Mouse (Mus musculus) MN1 (cell line): Measurements from ENCODE around the gene Zfp146.
"Not testable (repeated sequence)": the region's sequence is repeated elsewhere in the genome, so short reads cannot be mapped to it uniquely, and the experiment has no call there.

Experiments
- DNase-seq: peaks from one replicate; pipeline ENCODE4 v3.0.0-alpha.2; 2016; ENCODE audit warnings: low spot score

The Zfp146 gene

DNA sequence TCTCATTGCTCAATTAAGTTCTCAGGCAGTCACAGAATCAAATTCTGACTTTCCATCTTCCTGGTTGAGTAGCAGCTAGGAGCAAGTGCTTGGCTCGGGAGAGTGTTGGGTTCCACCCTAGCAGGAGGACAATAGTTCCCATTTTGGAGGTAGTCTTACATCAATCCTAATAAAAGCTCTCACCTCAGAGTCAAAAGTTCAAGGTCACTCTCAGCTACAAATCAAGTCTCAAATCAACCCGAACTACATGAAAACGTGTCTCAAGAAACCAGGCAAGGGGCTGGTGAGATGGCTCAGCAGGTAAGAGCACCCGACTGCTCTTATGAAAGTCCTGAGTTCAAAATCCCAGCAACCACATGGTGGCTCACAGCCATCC lies 19.6 kb upstream of the Zfp146 start:
- no peak for DNase-seq

DNA sequence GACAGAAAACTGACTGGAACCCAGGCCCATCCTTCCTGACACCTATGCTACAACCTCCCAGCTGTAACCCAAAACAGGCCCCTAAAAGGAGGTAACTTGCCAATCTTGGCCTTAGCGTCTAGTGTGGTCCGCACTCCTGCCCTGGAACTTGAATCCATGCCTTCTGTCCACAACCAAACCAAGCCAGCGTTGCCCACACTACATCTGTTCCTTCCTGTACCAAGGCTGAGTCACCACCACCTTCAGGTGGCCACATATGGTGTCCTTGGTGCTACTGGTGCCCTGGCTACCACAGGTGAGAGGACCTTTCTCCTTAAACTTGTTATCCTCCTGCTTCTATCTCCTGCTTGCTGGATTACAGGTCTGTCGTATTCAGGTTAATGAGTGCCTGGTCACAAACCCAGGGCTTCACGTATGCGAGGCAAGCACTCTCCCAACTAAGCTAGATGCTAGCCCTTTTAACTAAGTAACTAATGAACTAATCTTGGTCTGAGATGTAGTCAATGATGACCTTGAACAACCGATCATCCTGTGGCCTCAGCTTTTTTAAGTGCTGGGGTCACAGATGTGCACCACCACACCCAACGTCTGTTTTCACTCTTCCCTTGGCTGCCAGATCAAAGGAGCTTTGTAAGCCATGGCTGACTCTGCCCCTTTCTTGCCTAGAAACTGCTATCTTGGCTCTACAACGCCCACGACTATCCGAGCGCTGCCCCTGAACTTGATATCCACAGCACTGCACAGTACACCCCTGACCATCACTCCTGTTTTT lies 19.0 kb upstream of the Zfp146 start:
- DNase-seq, result no peak

DNA sequence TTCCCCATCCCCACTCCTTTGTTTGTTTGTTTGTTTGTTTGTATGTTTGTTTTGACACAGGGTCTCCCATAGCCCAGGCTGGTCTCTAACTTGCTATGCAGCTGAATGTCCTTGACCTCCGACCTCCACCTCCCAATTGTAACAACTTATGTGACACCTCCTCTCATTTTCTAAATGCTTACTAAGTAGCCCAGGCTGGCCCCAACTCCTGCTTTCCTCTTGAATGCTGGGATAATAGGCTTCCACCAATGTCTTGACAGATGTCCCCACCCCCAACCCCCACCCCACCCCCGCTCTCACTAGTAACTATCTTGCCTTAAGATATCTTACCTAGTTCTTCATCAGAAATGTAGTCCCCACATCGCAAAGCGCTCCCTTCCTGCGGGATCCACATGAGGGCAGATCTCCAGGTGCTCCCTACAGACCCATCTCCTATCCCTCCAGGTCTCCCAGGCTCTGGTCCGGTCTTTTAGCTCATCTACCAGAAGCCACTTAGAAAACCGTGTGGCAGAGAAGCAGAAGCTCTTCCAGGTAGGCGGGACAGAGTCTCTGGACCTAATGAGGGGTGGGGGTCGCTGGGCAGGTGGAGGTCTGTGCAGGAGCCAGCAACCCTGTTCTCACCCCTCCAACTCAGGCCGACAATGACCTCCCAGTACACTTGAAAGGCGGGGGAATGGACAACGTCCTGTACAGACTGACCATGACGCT lies 15.2 kb upstream of the Zfp146 start:
- no peak for DNase-seq

DNA sequence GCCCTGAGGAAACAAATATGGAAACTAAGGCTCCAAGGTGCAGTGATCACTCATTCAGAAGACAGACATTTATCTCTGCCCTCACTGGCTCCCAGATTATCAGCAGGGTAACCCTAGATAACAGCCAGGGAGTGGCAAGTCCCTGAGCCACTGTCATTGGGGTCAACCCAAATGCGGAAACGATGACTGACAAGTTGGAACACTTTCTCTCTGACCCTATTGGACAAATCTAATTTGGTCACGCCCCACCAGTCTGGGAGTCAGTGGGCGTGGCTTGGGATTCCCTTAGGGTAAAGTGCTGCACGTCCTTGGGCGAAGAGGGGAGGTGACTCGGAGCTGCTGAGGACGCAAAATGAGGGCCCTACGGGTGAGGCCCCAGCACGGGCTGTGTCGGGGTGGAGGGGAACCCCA lies 14.3 kb upstream of the Zfp146 start, which contains the start of gene Cox7a1:
Cox7a1 (plus strand) TSS at position 266 of the 411 bp plus-strand sequence.
- DNase-seq, result peak; percentile 81

DNA sequence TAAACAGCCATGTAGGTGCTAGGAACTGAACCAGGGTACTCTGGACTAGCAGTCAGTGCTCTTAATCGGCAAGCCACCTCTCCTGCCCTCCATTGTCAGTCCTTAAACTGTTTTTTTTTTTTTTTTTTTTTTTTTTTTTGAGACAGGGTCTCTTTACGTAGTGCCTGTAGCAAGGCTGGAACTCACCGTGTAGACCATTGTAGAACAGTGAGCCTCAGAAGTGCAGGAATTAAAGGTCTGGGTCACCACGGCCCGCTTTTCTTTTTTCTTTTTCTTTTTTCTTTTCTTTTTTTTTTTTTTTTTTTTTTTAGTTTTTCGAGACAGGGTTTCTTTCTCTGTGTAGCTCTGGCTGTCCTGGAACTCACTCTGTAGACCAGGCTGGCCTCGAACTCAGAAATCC lies 13.6 kb upstream of the Zfp146 start:
- not testable (repeated sequence) for DNase-seq

DNA sequence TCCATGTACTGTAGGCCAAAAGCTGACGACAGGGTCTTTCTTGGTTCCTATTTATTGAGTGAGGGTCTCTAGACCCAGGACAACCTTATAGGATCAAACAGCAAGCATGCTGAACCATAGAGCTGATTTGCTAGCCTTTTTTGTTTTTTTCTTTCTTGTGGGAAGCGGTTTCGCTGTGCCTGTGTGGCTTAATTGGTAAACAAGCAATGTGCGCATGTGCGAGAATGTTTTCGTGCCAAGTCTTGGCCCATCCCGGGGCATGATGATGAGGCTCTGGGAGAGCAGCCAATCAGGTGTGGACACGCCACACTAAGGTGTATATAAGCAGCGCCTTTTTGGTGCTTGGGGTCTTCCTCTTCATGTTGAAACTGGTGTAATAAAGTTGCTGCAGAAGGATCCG lies 12.4 kb upstream of the Zfp146 start:
- DNase-seq, result not testable (repeated sequence)

DNA sequence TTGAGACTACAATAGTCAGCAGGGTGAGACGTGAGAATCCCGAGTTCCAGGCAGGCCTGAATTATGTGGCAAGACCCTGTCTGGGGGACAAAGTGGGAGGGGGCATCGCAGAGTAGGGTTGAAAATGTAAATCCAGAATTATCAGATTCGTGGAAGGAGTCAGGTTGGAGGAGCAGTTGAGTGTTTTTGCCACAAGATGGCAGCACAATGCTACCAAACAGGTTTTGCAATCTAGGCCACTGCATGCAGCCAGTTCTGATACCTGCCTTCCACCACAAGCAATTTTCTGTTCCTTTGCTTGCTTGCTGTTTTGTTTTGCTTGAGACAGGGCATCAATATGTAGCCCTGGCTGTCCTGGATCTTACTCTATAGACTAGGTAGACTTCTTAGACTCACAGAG lies 11.8 kb upstream of the Zfp146 start:
- peak; percentile 75 for DNase-seq

DNA sequence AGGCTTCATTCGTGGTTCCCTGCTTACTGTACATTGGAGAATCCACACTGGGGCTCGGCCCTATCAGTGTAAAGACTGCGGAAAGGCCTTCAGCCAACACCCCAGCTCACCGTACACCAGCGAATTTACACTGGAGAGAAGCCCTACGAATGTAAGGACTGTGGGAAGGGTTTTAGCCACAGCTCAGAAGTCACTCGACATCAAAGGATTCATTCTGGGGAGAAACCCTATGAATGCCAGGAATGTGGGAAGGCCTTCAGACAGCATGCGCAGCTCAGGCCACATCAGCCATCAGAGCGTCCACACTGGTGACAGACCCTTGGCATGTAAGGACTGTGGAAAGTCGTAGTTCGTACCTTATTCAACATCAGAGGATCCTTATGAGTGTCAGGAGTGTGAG lies 8.7 kb upstream of the Zfp146 start:
- no peak for DNase-seq

DNA sequence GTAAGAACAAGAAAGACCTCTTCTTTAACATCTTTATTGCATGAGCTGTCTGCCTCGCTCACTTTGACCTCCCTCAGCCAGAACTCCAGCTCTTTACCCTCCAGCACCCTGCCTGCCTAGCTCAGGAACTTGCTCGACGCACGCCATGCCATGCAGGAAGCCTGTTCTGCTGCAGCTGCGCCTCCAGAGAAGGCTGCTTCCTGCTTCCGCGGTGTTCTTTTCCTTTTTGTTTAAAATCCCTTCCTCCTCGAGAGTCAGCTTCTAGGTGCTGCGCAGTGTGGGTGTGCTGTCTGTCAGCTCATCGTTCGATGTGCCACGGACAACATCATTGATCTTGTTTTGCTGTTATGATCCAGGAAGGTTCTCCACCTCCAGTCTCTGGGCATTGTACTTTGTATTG lies 6.9 kb upstream of the Zfp146 start:
- DNase-seq, result no peak

DNA sequence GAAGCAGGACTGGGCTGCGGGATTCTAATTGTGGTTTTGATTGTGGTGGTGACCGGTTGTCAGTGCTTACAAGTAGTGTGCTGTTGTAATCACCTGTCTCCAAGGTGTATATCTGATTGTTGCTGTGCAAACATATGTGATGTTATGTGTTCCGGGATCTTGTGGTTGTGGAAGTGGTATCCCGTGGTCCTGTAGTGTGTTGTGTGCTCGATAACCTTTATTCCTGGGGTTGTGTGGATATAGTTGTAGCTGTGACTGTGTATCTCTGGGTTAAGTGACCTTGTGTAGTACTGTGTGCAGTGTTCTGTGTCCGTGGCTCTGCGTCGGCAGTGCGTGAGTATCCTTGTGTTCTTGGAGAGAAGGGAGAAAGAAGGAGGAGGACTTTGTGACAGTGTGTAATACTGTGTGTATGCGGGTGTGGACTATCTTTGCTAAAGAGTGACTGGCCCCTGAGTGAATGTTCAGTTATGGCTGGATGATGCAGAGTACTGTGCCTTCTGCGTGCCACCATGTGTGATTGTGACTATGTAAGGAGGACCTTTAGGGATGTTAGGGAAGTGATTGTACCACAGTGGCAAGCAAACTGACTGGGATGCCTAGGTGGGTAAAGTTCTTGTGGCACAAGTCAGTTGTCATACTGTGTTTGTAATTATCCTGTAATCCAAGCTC lies 867 bp upstream of the Zfp146 start:
- DNase-seq, result no peak

DNA sequence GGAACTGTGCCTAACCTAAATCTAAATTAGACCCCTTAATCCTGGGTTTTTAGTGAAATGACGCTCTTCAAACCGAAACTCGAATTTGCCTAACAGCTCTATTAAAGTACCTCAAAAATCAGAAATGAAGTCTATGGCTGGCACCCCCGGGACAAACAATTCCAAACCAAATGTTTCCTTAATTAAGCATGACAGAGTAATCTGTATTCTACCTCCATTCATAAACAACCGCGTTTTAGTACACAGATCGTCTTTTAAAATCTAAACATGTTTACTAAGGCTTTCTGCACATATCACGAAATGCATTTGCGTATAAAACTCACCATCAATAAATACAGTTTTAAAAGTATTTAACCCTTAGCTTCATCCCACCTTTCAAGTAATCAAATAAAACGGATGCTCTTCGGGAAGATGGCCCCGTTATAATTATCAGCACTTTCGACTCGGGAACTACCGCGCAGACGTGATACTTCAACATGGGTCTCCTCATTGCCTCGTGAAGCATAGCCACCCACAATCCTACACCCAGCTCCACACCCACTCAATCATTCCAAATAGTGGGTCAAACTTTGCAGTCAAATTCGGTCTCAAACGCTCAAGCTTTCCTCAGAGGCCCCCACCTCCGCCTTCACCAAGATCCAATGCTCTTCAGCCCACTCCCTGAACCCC lies 502 bp downstream of the Zfp146 start:
- peak; percentile 18 for DNase-seq

DNA sequence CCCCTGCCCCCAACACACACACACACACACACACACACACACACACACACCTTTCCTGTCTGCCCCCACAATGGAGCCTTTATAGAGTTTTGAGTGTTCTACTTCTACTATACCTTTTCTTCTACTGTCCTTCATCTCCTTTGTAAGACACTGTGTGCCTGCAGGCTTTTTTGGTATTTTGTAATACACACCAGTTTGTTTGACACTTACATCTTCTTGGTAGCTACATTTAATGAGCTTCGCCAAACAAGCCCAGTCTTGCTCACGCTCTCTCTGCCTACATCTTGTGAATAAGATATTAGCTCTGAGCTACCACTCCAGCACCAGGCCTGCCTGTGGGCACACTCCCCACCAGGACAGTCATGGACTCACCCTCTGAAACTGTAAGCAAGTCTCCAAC lies 4.8 kb downstream of the Zfp146 start:
- DNase-seq, result no peak

DNA sequence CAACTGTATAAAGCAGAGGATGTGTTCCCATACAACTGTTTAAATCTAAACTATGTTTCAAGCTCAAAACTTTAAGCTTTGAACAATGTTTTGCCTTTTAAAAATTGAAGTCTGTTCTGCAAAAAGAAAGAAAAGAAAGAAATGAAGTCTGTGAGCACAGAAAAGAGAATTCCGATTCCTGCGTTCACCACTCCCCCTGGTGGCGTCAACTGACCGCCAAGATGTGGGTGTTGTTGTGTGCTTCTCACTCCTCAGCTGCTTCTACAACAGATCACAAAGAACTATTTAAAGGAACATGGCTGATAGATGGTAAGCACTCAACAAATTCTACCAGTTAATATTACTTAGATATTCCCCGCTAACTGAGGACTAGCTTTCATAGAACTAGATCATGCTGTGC lies 6.4 kb downstream of the Zfp146 start:
- no peak for DNase-seq

DNA sequence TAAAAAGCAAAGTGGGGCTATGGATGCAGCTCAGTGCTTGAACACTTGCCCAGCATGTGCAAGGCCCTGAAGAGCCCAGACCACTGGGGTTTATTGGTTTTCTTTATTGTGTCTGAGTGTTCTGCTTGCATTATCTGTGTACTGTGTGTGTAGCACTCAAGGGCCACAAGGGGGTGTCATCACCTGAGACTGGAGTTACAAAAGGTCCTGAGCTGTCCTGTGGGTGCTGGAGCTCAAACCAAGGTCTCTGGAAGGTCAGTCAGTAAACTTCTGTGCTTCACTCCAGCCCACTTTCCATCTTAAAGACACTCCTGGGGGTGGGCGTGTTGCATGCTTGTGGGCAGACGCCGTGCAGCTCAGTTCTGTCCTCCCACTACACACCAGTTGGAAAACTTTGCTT lies 14.0 kb downstream of the Zfp146 start:
- DNase-seq, result no peak

DNA sequence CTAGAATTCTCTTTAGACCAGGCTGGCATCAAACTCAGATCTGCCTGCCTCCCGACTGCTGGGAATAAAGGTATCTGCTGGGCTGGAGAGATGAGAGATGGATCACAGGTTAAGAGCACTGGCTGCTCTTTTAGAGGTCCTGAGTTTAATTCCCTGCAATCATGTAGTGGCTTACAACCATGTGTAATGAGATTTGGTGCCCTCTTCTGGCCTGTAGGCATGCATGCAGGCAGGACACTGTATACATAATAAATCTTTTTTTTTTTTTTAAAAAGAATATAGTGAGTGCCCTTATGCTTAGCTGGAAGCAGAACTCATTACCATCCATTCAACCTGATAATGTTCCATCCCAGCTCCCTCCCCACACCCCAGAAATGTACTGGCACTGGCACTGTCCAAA lies 15.5 kb downstream of the Zfp146 start:
- DNase-seq, result no peak

DNA sequence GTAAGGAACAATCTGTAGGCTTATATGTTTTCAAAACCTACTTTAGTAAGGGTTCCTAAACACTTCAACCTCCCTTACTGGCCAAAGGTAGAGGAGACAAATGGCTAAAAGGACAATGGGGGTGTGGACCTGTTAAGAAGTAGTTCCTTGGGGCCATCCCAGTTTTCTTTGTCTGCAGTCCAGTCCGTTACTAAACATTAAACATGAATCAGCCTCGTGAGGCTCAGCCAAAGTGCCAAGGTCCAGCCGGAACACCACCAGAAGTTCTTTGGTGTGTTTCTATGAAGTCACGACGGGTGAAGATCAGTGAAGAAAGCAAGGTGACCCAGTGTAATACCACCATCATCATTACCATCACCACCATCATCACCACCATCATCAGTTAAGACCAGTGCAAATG lies 22.5 kb downstream of the Zfp146 start:
- no peak for DNase-seq

DNA sequence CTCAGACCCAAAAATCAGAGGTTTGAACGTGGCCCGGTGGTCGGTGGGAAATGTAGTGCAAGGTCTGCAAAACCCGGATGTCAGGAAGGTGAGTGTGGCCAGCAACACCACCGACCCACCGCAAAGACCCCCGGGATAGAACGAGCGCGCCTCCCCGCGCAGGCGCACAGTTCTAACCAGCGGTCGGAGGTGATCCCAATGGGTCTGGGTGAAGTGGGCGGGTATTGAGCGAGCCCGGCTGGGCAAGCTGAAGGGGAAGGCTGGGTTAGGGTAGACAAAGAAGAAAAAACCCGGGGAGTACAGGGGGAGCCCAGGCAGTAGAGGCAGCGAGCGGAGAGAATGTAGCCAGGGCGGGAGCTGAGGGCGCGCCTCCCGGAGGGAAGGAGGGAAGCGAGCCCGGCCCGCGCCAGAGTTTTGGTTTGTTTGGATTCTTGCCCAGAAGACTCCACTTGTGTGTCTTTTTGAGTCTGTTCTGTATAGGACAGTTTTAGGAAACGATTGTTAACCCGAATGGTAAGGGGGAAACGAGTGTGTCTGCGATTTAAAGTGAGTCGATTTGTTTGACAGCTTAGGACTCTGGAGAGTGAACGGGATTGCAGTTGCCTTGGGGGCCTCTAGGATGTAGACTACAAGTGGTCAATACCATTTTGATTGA lies 25.9 kb downstream of the Zfp146 start:
- no peak for DNase-seq

DNA sequence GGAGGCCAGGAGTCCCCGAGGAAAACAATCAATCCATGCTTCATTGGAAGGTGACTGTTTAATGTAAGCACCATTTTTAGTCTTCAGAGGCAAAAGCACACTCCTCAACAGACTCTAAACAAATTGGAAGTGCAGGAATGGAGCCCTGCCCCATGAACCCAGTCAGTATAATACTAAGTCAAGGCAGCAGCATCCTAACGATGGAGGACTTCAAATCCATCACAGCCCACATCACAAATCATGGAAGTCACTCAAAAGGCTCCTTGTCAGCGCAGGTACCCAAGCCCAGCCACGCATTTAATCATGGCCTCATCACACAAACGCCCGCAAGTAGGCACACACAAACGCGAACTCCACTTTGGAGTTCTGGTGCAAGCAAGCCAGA lies 26.4 kb downstream of the Zfp146 start:
- no peak for DNase-seq

DNA sequence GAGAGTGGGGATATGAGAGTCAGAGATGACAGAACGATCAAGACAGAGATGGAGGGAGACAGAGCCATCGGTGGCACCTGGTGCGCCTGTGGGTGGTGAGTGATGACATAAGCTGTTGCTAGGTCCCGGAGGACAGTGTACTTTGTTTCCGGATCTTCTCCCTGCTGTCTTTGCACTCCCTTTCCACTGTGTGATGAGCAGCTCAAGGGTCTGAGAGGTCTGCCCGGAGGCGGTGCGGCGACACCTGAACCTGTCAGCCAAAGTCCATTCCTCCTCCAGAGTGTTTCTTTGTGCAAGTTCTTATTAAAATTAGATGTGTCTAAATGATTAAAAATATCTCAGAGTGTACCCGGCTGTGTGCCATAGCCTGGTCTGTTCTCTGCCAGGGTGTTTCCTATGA lies 32.7 kb downstream of the Zfp146 start:
- DNase-seq, result no peak

DNA sequence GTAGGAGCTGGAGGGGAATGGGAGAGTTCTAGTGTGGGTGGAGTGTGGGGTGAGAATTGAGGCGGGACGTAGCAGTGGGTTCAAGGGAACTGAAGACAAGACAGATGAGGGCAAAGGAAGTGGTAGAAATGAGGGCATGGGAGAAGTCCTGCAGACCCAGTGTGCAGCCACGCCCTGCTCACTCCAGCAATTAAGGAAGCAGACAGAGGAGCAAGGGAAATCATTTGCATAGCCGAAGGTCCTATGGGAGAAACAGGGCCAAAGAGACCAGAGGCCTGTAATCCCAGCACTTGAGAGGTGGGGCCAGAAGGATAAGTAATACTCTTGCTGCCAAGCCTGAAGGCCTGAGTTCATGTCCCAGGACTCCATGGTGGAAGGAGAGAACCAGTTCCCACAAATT lies 37.2 kb downstream of the Zfp146 start:
- no peak for DNase-seq

DNA sequence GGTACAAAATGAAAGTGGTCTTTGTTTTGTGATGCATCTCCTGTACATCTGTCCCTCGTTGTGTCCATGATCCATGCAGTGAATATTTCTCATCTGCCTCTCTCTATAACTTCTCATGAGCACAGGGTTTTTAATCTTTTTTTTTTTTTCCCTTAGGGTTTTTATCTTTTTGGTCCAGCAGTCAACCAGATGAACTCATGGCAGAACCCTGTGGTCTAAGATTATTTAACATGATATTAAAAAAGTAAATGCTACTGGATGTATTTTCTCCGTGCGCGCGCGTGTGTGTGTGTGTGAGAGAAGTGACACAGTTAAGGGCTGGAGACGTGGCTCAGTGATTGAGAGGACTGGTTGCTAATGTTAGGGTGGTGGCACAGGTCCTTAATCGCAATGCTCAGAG lies 39.6 kb downstream of the Zfp146 start:
- DNase-seq, result no peak

DNA sequence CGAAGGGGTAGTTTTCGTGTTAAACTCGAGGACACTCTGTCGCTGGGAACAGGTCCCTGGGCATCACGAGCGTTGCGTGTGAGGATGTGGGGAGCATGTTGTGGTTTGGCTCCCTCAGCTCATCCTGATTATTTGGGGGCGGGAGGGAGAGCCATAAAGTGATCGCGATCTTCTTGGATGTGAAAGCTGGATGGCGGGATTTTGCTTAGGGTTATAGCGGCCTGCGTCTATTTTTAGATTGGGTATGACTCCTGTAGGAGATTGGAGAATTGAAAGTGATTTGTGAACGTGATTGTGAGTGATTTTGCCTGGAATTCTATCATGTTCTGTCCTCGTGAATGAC lies 47.4 kb downstream of the Zfp146 start:
- DNase-seq, result peak; percentile 63
